Mouse (Mus musculus) CD4-positive helper T cell, adult 2 months (primary cell): ENCODE data around the gene Me3.

Source experiments
- DNase-seq: peaks from one replicate; pipeline ENCODE4 v3.0.0-alpha.2; 2012; ENCODE audit warnings: low read depth, missing footprints, low spot score

The Me3 gene

GRCm38 (mm10) chr7:89891856-89892255 is 259.7 kb downstream of the Me3 start:
- no peak for DNase-seq

GRCm38 (mm10) chr7:89903007-89903406 is 270.8 kb downstream of the Me3 start:
- DNase-seq: no peak

- no peak for DNase-seq
Observed at GRCm38 (mm10) chr7:89903442-89904343, 271.5 kb downstream of the Me3 start, which contains the start of gene Ccdc81. Ccdc81 (minus strand) TSS chr7:89903629.
